Mouse (Mus musculus) splenic B cell, adult 2 months (primary cell): ENCODE measurements around the gene Nktr.

Experiments used
- DNase-seq: peaks from one replicate; pipeline ENCODE4 v3.0.0-alpha.2; 2011; ENCODE audit warnings: low read depth, low spot score
- H3K27me3 ChIP-seq: 2 replicates; pipeline ENCODE4 v1.6.1; 2012; ENCODE audit warnings: mild to moderate bottlenecking, low read length, moderate library complexity, mixed read lengths; ENCODE audit not compliant: control insufficient read depth, poor library complexity, insufficient read depth, severe bottlenecking
- H3K36me3 ChIP-seq: 2 replicates; pipeline ENCODE4 v1.6.1; 2012; ENCODE audit warnings: mild to moderate bottlenecking, low read length, moderate library complexity, mixed read lengths; ENCODE audit not compliant: control insufficient read depth, poor library complexity, insufficient read depth, severe bottlenecking

Gene Nktr

DNA sequence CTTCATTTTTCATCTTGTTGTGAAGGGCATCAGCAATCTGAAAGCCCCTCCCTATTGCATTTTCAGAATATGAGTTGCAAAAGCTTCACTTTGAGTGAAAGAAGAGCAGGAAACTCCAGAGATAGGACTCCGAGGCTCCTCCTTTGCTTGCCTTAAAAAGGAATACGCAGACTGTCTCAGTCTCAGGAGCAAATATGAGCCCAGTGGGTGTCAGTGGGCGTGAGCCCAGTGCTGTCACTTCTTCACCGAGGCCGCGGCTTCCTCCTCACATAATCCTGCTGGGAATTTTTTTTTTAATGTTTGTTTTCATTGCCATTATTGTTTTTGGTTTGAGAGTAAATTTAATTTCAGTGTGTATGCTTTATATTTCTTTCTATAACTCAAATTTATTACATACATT, 21.5 kb downstream of the Nktr start:
- peaks cover 8% of the 10 kb centered on the region for H3K36me3 ChIP-seq
- H3K27me3 ChIP-seq, result no peaks in the 10 kb centered on the region
- DNase-seq, result no peak

DNA sequence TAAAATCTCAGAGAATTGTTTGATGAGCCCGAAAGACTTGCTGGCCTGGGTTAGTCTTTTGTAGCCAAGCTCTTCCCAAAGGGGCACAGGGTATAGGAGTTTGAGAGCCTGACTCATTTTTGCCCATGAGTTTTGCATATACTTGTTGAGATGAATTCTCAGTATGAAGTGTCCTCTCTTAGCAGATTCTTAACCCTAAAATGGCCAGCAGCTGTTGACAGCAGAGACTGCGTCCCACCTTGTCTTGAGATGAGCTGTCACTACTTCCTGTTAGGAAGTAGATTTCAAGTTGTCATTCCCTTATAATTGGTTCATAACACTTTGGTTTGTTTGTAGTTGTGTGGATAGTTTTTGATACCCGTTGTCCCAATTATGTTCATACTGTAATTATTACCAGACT, 22.2 kb downstream of the Nktr start:
- DNase-seq, result no peak

DNA sequence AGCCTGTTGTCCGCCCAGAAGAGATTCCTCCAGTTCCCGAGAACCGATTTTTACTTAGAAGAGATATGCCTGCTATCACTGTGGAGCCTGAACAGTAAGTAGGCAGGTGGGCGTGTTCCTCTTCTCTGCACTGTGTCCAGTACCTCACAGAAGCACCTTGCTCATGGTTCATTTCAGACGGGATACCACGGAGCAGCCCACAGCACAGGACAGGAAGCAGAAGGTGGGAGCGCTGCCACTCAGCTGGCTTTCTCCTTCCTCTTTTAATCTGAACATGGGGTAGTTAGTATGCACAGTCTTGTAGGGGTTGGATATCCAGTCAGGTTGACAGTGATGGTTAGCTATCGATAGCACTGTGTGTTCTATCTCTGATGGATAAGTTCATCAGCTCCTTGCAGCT, 25.1 kb downstream of the Nktr start:
- DNase-seq, result no peak
- H3K27me3 ChIP-seq, result no peaks in the 10 kb centered on the region
- peaks cover 15% of the 10 kb centered on the region for H3K36me3 ChIP-seq

More for the DNA sequence above, 22.2 kb downstream of the Nktr start:
- no peaks in the 10 kb centered on the region for H3K27me3 ChIP-seq
- H3K36me3 ChIP-seq, result peaks cover 11% of the 10 kb centered on the region

DNA sequence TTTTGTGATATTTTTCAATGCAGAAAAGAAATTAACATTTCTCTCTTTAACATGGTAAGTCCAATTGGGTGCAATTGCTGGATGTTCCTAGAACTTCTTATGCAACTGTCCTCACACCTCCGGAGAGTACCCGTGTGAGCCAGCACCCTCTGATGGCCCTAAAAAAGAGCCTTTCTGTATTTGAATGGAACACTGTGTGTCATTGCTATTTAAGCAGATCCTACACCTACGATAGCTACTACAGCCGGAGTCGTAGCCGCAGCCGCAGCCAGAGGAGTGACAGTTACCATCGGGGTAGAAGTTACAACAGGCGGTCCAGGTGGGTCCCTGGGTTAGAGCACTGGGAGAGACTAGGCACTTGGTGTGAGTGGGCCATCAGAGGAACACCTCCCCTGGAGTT, 33.8 kb downstream of the Nktr start:
- no peak for DNase-seq
- no peaks in the 10 kb centered on the region for H3K27me3 ChIP-seq

DNA sequence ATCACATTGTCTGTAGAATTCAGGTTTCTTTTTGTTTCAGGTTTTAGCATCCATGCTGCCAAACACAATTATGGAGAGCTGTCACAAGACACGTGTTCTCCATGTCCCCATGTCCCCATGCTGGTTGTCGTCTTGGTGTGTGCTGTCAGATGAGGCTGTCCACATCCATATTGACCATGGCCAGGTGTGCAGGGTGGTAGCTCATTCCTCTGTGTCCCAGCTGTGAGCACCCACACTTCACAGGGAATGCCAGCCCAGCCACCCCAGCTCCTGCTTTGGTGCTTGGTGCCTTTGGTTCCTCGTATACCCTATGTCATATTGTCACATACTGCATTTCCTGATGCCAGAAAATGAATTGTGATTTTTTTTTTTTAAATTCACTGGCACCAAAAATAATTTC, 35.7 kb downstream of the Nktr start:
- no peak for DNase-seq
- H3K36me3 ChIP-seq, result peaks cover 22% of the 10 kb centered on the region

More for the DNA sequence above, 33.8 kb downstream of the Nktr start:
- H3K36me3 ChIP-seq, result peaks cover 26% of the 10 kb centered on the region

DNA sequence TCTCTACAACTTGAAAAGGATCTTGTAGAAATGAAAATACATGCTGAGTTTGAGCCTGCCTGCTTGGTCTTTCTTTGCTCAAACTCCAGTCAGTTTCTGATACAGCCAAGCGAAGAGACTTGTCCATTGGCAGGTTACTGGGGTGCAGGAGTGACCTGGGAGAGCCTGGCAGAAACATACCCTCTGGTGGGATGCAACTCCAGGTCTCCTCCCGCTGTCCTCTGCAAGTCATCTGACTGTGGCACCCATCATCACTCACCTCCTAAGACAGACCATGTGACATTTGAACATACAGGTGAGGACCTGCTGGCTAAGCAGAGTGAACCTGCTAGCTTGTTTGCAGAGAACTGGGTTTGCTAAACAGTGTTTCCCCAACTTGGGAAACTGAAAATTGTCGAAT, 37.8 kb downstream of the Nktr start:
- H3K36me3 ChIP-seq, result peaks cover 16% of the 10 kb centered on the region
- DNase-seq, result no peak

More for the DNA sequence above, 35.7 kb downstream of the Nktr start:
- H3K27me3 ChIP-seq, result no peaks in the 10 kb centered on the region

DNA sequence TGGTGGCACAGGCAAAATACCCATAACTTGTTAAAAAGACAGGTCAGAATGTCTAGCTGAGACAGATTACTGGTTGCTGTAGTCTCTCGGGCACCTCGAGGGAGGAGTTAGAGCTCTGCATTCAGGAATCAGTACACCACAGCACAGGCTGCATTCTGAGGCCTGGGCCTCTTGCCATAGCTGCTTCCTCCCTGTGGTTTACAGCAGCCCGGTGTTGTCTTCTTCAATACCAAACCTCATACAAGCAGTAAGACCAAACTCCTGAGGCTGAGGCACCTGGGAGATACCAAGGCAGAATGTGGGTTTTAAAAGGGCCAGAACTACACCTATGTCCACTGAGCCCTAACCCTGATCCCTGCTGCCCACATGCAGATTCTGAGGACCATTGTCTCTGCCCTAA, 38.5 kb downstream of the Nktr start:
- Histone ChIP-seq H3K27me3 (no peaks in the 10 kb centered on the region), H3K36me3 (peaks cover 13% of the 10 kb centered on the region)
- peak; percentile 11 for DNase-seq

More for the DNA sequence above, 37.8 kb downstream of the Nktr start:
- H3K27me3 ChIP-seq, result no peaks in the 10 kb centered on the region

DNA sequence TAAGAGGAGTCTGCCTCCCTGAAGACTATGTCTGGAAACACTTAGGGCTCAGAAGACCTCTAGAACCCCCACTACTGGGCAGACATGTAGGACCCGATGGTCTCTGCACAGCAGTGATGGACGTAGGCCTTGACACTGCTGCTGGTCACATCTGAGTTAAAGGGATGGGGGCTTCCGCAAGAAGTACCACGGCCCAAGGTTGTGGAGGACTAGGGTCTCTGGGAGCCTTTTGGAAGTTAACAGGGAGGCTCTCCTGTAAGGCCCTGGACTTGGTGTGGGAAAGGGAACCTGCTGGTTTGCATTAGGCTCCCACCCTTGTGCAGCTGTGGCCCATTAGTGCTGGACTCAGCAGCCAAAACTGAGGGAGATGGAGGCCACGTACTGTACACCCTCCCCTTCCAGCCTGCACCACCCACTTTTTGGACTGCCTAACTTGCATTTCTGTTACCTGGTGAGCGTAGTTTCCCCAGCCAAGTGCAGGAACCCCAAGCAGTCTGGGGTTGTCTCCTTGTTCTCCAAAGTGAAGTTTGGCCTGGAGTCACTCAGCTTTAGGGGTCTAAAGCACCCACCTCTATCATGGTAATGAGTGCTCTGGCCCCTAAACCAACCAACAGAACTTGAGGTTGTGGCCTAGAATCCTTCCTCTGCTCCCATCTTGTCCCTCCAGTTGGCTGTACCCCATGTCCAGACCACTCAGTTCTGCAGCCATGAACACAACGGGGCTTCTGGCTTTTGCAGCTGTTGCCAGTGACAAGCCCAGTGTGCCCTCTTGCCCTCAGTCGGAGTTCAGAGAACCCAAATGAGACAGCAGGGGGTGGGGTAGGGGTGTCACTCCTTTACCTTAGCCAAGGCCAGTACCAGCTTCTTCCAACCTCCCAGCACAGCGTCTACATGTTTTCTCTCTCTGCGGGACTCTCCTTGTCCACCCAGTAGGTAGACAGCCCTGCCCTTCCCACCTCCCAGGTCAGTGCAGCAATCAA, 39.2 kb downstream of the Nktr start:
- H3K36me3 ChIP-seq, result peaks cover 10% of the 10 kb centered on the region
- DNase-seq, result no peak
- no peaks in the 10 kb centered on the region for H3K27me3 ChIP-seq

DNA sequence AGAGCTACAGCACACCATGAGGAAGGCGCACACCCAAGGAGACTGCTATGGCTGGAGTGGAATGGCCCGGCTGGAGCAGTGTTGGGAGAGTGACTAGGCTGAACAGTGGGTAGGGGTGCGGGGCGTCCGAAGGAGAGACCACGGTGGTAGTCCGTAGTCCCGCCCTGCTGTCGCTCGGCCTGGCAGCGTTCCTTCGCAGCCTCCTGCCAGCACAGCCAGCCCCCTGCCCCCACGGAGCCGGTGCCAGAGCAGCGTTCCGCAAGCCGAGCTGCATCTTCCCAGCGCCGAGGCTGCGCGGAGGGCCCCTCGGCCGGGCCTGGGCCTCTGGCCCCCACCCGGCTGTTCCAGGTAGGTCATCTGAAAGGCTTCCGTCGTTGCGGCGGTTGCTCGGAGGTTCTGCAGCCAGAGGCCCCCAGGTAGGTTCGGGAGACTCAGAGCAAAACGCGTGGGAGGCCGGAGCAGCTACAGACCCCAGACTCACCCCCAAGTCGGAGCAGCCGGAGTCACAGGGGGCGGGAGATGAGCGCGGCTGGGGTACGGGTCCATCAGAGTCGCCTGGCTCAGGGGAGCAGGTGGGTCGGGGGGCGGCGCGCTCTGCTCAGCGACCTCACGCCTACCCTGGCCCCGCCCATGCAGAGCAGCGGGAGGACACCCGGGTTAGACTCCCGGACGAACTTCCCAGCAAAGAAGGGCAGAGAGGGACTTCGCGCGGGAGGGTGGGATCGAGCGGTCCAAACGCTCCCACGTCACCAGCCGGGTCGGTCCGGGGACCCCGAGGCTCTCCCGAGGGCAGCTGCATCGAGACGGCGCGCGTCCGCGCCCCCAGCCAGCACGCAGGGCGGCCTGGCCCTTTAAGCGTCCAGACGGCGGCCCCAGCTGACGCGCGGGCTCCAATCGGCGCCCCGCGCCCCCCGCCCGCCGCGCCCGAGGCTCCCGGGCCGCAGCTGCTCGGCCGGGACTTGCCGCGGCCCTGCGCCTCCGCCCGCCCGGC, 40.4 kb downstream of the Nktr start, which contains the start of gene Zfp651:
Zfp651 (plus strand) TSS at position 240 of the 991 bp plus-strand sequence.
- H3K36me3 ChIP-seq, result peaks cover 10% of the 10 kb centered on the region; the same call in 1 of the 2 replicates
- peak; percentile 7 for DNase-seq

DNA sequence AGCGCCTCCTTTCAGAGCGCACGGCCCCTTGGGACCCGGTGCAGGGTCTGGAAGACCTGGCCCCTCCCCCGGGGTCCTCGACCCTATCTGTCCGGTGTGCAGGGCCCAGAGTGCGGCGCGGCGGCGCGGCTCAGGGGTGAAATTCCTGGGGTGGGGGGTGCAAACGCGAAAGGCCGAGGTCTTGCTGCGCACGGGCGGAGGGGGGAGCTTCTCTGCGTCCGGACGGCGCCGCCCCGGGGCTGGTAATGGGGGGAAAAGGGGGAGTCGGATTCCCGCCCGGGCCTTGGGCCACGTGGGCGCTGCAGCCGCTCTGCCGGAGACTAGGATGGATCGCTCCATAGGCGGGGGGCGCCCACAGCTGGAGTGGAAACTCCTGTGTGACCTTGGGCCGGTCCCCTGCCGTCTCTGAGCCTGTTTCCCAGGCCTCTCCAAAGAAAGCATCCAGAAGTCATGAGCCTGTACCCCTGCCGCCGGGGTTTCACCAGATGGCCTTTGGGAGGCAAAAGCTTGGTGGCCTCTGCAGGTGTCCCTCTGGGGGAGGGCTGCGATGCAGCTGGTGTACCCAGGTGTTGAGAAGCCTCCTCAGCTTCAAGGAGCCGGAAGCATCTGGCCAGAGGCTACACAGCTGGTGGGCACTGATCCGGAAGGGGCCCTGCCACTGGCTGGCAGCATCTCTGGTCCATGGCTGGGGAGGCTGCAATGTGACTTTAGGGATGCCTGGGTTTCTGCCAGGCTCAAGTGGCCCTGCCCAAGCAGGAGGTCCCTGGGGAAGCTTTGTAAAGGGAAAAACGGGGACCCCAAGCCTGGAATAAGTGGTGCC, 41.5 kb downstream of the Nktr start:
- peak; percentile 34 for DNase-seq
- H3K36me3 ChIP-seq, result peaks cover 7% of the 10 kb centered on the region; the same call in 1 of the 2 replicates
- H3K27me3 ChIP-seq, result no peaks in the 10 kb centered on the region

More for the DNA sequence above, 40.4 kb downstream of the Nktr start, which contains the start of gene Zfp651:
- no peaks in the 10 kb centered on the region for H3K27me3 ChIP-seq

DNA sequence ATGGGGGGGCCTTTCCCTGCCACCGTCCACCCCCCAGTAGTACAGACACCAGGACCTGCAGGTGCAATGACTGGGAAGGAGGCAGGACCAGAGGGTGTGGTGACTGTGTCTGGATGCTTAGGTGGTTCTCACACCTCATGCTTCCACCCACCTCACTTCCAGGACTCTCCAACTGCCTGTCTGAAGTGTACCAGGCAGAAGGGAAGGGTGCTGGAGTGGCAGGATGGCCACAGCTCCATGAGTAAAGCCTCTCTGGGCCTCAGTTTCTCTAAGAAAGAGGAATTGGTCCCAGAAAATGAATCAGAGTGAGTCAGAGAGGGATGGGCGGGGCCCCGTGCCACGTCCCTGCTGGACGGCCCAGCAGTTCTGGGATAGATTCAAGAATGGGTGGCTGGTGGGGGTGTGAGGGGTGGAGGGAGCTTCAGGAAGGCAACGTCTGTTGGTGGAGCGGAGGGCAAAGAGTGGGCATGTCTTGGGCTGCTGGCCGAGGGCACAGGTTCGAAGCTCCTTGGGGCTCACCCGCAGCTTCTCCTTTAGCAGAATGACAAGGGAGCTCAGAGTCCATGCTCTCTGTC, 42.2 kb downstream of the Nktr start:
- no peaks in the 10 kb centered on the region for H3K27me3 ChIP-seq
- DNase-seq, result no peak
- H3K36me3 ChIP-seq, result peaks cover 2% of the 10 kb centered on the region; the same call in 1 of the 2 replicates

DNA sequence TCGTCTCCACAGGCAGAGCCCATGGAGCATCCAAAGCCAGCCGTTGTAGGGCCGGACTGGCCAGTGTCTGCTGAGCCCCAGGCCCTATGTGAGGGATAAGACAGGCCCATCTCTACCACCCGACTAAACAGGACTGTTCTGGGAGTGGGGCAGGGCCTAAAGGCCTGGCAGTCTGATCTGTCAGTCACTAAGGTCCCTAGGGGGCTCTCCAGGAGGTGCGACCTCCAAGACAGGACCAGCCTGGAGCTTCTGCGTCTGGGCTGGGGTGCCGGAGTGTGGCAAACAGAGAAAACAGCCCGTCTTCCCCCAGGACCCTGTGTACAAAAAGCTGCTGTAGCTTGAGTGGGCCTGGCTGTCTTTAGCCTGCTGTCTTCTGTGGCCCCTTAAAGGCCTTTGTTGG, 42.8 kb downstream of the Nktr start:
- H3K27me3 ChIP-seq, result no peaks in the 10 kb centered on the region
- DNase-seq, result no peak
- no peaks in the 10 kb centered on the region; the same call in 1 of the 2 replicates for H3K36me3 ChIP-seq

DNA sequence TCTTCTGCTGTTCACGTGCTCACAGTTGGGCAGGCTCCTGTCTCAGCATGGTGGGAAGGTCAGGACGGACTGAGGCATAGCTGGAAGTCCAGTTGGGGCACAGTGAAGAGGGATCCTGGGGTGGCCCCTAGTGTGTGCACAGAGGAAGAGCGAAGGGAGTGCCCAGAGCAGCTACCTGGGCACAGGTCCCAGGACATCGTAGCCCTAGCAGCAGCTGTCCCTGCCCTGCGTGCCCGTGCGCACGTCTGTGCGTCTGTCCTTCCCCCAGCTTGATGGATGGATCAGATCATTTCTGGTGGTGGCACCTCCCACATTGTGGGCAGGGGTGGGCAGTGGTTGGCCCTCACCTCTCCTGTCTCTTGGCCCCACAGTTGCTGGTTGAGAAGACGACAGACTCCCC, 43.3 kb downstream of the Nktr start:
- Histone ChIP-seq H3K36me3 (no peaks in the 10 kb centered on the region), H3K27me3 (no peaks in the 10 kb centered on the region)
- DNase-seq, result no peak
